In genomic region chr1:59376557-59376956, GRCm38 (mm10) we compare ENCODE assay signal across 9 mouse cellular contexts.
A peak's percentile ranks its signal among the peaks of the same experiment; 100 is the strongest.
DNase-seq lines count a peak whose midpoint lies in the region; ATAC-seq and TF ChIP-seq lines count a peak whose summit lies in the region.
"Had no signal": no experiment of that assay in that cellular context is flagged by ENCODE, and none has a peak within 500 bp of the region (broad histone marks: within the 10 kb centered on the region; RNA-seq: fewer than 3 reads in every experiment).

No protein-coding gene starts in this region.

- H3K9ac ChIP-seq in hindbrain, postnatal 0 days (replicated peaks; ENCODE audit: low read length), result no peak overlapping the region
- no peak overlapping the region for H3K9ac ChIP-seq in neural tube, embryonic 15.5 days (replicated peaks)
- H3K9ac ChIP-seq in intestine, postnatal 0 days (ENCODE audit: low read depth, low read length), result no peak overlapping the region

- DNase-seq in retina, postnatal 1 day, result peak; percentile 35
- no peak for DNase-seq in retina, embryonic 14.5 days (ENCODE audit: low spot score)
- DNase-seq in embryonic facial prominence, embryonic 10.5 days (ENCODE audit: low spot score), result no peak
- peak; percentile 81 for DNase-seq in hindbrain, postnatal 0 days (ENCODE audit: low spot score)
- DNase-seq in adipocyte (ENCODE audit: low spot score), result no peak
- no peak for DNase-seq in heart, embryonic 10.5 days (ENCODE audit: low spot score)
- DNase-seq: lung, postnatal 14 days had no signal

- peak overlapping the region; percentile 62 for H3K27ac ChIP-seq in embryonic facial prominence, embryonic 10.5 days (replicated peaks)
- no peak overlapping the region for H3K27ac ChIP-seq in hindbrain, postnatal 0 days
- H3K27ac ChIP-seq in neural tube, embryonic 15.5 days (replicated peaks), result peak overlapping the region; percentile 10; the same call in 1 of the 2 replicates
- no peak overlapping the region for H3K27ac ChIP-seq in intestine, postnatal 0 days (ENCODE audit: low read depth, low read length)
- H3K27ac ChIP-seq in heart, embryonic 10.5 days, result no peak overlapping the region; the same call in 1 of the 2 replicates

- WGBS in embryonic facial prominence, embryonic 10.5 days, result 9% methylated on average over 3 of the region's 3 CpGs
- 2% methylated on average over 3 of the region's 3 CpGs for WGBS in hindbrain, postnatal 0 days
- WGBS in neural tube, embryonic 15.5 days, result 13% methylated on average over 3 of the region's 3 CpGs
- WGBS in intestine, postnatal 0 days, result 64% methylated on average over 3 of the region's 3 CpGs
- 19% methylated on average over 3 of the region's 3 CpGs for WGBS in heart, embryonic 10.5 days

- ATAC-seq in hindbrain, postnatal 0 days, result peak; percentile 87
- peak; percentile 57 for ATAC-seq in neural tube, embryonic 15.5 days (ENCODE audit: low FRiP score)
- no peak for ATAC-seq in intestine, postnatal 0 days

- no peak for TF ChIP-seq CTCF in hindbrain, postnatal 0 days (IDR thresholded peaks at IDR 0.05; ENCODE audit: low read depth)
- no peak for TF ChIP-seq CTCF in intestine, postnatal 0 days (IDR thresholded peaks at IDR 0.05; ENCODE audit: low read depth)

- 0 out of 2 replicates have a peak, but pooled peaks cover 3% of the 10 kb centered on the region for H3K9me3 ChIP-seq in embryonic facial prominence, embryonic 10.5 days
- no peaks in the 10 kb centered on the region for H3K9me3 ChIP-seq in hindbrain, postnatal 0 days (ENCODE audit: low read length)
- no peaks in the 10 kb centered on the region for H3K9me3 ChIP-seq in neural tube, embryonic 15.5 days (replicated peaks)
- H3K9me3 ChIP-seq in intestine, postnatal 0 days (ENCODE audit: control insufficient read depth), result no peaks in the 10 kb centered on the region
- no peaks in the 10 kb centered on the region for H3K9me3 ChIP-seq in heart, embryonic 10.5 days

- no peaks in the 10 kb centered on the region for H3K36me3 ChIP-seq in embryonic facial prominence, embryonic 10.5 days (replicated peaks)
- H3K36me3 ChIP-seq in hindbrain, postnatal 0 days (ENCODE audit: insufficient read depth, low read length), result no peaks in the 10 kb centered on the region
- H3K36me3 ChIP-seq in neural tube, embryonic 15.5 days, result no peaks in the 10 kb centered on the region
- no peaks in the 10 kb centered on the region for H3K36me3 ChIP-seq in intestine, postnatal 0 days (ENCODE audit: control insufficient read depth, insufficient read depth)
- H3K36me3 ChIP-seq in heart, embryonic 10.5 days, result no peaks in the 10 kb centered on the region

- H3K4me2 ChIP-seq in hindbrain, postnatal 0 days (ENCODE audit: low read depth, low read length), result no peak overlapping the region
- peak overlapping the region; percentile 13; the same call in 1 of the 2 replicates for H3K4me2 ChIP-seq in neural tube, embryonic 15.5 days
- H3K4me2 ChIP-seq in intestine, postnatal 0 days (replicated peaks; ENCODE audit: low read depth), result no peak overlapping the region

- H3K27me3 ChIP-seq in embryonic facial prominence, embryonic 10.5 days (replicated peaks; ENCODE audit: low read depth, poor library complexity, severe bottlenecking), result no peaks in the 10 kb centered on the region; the same call in 1 of the 2 replicates
- no peaks in the 10 kb centered on the region for H3K27me3 ChIP-seq in hindbrain, postnatal 0 days (ENCODE audit: insufficient read depth, low read length)
- H3K27me3 ChIP-seq in neural tube, embryonic 15.5 days (replicated peaks), result no peaks in the 10 kb centered on the region
- H3K27me3 ChIP-seq in intestine, postnatal 0 days (replicated peaks; ENCODE audit: control insufficient read depth, insufficient read depth, low read length), result no peaks in the 10 kb centered on the region
- H3K27me3 ChIP-seq in heart, embryonic 10.5 days (ENCODE audit: insufficient read depth, poor library complexity, severe bottlenecking), result peaks cover 76% of the 10 kb centered on the region

- peaks cover 11% of the 10 kb centered on the region for H3K4me1 ChIP-seq in embryonic facial prominence, embryonic 10.5 days
- H3K4me1 ChIP-seq in hindbrain, postnatal 0 days (ENCODE audit: insufficient read depth, low read length), result no peaks in the 10 kb centered on the region
- peaks cover 7% of the 10 kb centered on the region for H3K4me1 ChIP-seq in neural tube, embryonic 15.5 days
- H3K4me1 ChIP-seq in intestine, postnatal 0 days (replicated peaks; ENCODE audit: control insufficient read depth, insufficient read depth, low read length), result no peaks in the 10 kb centered on the region
- H3K4me1 ChIP-seq in heart, embryonic 10.5 days, result peaks cover 14% of the 10 kb centered on the region

- peak overlapping the region; percentile 6; the same call in 1 of the 2 replicates for H3K4me3 ChIP-seq in embryonic facial prominence, embryonic 10.5 days
- H3K4me3 ChIP-seq in hindbrain, postnatal 0 days (ENCODE audit: low read length), result no peak overlapping the region
- H3K4me3 ChIP-seq in neural tube, embryonic 15.5 days (replicated peaks), result no peak overlapping the region
- H3K4me3 ChIP-seq in intestine, postnatal 0 days (ENCODE audit: low read depth, low read length), result no peak overlapping the region
- no peak overlapping the region for H3K4me3 ChIP-seq in heart, embryonic 10.5 days

Comparison
In these comparisons a context has a peak if more than half of its experiments do, and no peak if none do; other contexts are left out.
1. DNase-seq: peak in retina, postnatal 1 day (single experiment) and hindbrain, postnatal 0 days (single experiment); none in retina, embryonic 14.5 days (single experiment), embryonic facial prominence, embryonic 10.5 days (single experiment), adipocyte (single experiment) and heart, embryonic 10.5 days (single experiment).
2. H3K27ac ChIP-seq: peak in embryonic facial prominence, embryonic 10.5 days (single experiment) and neural tube, embryonic 15.5 days (single experiment); none in hindbrain, postnatal 0 days (single experiment), intestine, postnatal 0 days (single experiment) and heart, embryonic 10.5 days (single experiment).